Mouse (Mus musculus) left cerebral cortex, postnatal 25 days (tissue): ENCODE results near the gene Fam185a. TPM values are rescaled to one million over a fixed set of nuclear protein-coding genes. Genes with fewer than 3 reads are reported as not detected.
A peak's percentile ranks its signal among the peaks of the same experiment; 100 is the strongest.

Source experiments
- DNase-seq, 2 experiments: peaks; one replicate each; pipeline ENCODE4 v3.0.0; 2022; ENCODE audit warnings: low spot score in 2 of 2, mixed read lengths in 1 of 2
- intact Hi-C: fragments of 180-260 bp; cut with DNase I; formaldehyde crosslinking; loops from one replicate; pipeline ENCODE4 v1.15.1; 2025
- total RNA-seq, 2 experiments: library from RNA; stranded (reverse); gene quantifications; 2 replicates each; pipeline ENCODE4 v1.2.3; 2021

Gene Fam185a
- total RNA-seq, 2 experiments from 2014 or later: 11.8 to 13.3 TPM

DNA sequence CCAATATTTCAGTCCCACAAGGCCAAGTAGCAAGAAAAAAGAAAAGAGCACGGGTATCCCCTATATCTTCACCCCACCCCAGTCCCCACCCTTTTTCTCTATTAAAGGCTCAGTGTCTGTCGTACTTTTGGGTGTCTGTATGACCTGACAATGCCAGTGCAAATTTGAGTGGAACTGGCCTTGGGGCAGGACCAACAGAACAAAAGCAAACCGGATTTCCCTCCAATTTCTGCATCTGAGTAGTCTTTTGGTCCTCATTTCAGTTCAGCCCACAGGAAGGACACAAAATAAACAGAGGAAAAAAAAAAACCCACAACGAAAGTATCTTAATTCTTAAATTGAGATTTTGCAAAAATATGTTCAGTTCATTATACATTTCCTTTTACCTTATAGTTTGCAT is 6.1 kb upstream of the Fam185a start:
- intact Hi-C loops: no loop called here
- no peak for DNase-seq

DNA sequence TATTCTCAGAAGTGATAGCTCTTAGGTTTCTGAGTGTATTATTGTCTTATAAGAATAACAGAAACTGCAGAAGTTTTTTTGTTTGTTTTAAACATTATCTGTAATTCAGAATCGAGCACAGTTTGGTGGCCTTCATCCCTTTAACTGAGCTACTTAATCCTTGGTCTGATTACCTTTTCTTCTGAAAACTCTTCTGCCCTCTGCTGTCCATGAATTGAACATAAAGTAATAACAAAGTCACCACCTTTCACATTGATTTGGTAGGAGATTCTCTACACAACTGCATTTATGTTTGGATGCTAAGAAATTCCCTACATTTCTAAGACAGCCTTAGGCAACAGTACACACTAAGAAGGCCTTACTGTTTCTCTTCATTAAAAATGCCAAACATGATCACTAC is 4.1 kb upstream of the Fam185a start:
- DNase-seq: peak in 1 of 2 experiments; percentile 23
- intact Hi-C loops: loop anchor here (1.0 to 10.0 kb wide), 2 partner anchors 155 to 366 kb away; partner anchors contain the start of gene Ptpn12

DNA sequence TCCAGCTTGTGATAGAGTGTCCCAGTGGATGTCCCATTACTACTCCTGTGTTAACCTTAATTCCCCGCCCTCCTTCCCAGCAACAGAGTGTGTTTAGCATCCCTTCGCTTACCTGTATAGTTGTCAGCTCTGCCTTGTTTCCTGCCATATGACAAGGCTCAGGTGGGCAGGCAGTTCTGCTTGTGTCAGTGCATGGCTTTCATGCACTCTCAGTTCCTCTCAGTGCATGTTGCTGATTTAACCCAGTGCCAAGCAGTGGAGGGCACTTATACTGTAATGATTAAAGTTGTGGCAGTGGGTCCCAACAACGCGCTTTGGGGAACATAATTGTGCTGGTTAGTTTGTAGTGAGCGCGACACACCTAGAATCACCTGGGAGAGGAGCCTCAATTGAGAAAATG is 1.9 kb downstream of the Fam185a start:
- DNase-seq: no peak
- intact Hi-C loops: loop anchor here (10.0 kb wide), 1 partner anchor 372 kb away; the partner anchor contains the start of gene Ptpn12

DNA sequence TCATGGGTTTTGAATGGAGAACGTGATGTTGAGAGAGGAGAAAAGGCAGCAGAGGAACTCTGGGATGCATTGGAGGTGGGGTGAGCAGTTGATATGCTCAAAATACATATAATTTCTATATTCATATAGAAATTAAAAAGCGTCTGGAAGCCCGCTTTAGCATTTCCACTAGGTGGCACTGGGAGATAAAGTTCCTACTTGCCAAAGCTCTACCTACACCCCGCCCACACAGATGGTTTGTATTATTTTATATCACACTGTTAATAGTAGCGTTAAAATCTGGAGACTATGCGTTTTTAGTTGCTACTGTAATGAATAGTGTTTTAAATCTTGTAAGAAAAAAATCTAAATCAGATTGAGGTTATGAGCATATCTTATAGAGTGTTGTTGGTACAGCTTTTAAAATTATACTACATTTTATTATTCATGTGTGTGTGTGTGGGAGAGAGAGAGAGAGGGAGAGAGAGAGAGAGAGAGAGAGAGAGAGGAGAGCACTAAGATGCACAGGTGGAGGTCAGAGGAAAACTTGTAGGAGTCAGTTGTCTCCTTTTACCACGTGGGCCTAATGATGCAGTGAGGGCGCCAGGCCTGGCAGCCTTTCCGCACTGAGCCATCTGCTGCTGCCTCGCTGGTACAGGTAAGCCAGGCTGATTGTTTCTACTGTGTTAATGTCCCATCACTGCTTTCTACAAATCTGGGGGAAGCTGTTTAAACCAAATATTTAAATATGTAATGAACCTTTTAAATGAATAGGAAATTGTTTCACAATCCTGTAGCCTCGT is 9.6 kb downstream of the Fam185a start:
- DNase-seq: peak; percentile 45 to 65
- intact Hi-C loops: loop anchor here (1.0 to 10.0 kb wide), 3 partner anchors 152 to 300 kb away; partner anchors contain the start of gene Pmpcb

DNA sequence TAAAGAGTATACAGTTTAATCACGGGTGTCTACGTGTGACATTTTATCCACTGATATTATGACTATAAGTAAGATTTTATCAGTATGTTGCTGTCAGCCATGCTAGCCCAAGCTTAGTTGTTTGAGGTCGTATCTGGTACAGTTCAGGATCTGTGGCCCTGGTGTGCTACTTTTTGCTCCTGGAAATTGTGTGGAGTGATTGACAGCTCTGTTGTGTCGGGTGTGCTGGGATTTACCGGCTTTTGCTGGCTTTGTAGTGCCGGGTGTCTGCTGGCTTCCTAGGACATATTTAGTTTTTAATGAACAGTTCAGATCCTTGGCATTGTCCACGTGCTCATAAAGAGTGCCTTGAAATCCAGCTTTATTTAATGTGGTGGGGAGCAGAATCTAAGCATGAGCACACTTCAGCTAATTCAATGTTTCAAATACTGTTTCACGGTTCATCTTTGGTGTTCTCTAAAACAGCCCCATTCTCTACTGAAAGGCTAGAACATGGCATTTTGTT is 11.8 kb downstream of the Fam185a start:
- DNase-seq: no peak
- intact Hi-C loops: loop anchor here (10.0 kb wide), 1 partner anchor 298 kb away; the partner anchor contains the start of gene Pmpcb

DNA sequence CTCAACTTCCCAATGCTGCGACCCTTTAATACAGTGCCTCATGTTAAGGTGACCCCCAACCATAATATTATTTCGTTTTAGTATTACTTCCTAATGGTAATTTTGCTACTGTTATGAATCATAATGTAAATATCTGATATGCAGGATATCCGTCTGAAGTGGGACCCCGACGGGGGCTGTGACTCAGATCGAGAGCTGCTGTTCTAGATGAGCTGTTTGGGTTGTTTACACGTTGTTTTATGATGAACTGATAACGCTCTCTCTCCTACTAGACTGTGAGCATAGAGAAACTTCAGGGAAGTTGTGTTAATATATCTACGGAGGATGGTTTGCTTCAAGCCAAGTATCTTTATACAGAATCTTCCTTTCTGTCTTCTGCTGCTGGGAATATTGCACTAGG is 13.7 kb downstream of the Fam185a start:
- DNase-seq: no peak
- intact Hi-C loops: loop anchor here (10.0 kb wide), 1 partner anchor 296 kb away; the partner anchor contains the start of gene Pmpcb

DNA sequence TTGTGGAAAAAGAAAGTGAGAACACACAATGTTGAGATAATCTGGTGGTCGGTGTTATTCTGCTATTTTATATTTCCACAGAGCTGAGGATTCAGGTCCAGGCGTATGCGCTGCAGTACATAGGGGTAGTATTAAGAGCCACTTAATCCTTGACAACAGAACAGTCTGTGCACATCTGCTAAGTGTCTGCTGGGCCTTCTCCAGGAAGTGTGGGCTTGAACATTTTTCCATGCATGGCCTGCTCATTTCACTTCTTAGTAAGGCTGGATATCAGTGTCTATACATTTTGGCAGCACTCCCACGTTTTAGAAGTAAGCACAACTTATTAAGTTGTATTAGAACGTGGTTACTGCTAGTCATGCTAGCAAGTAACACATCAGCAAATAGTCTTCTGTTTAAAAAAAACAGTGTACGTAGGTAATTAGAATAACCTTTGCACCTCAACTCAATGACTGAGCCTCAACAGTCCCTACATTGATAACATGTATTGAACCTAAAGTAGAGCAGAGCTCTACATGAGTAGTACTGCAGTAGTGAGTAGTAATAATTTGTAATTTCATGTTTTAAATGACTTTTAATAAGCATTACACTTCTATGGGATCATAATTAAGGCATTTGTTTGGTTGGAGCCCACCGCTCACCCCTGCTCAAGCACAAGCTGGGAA is 14.8 kb downstream of the Fam185a start:
- no peak for DNase-seq
- intact Hi-C loops: loop anchor here (10.0 kb wide), 1 partner anchor 295 kb away; the partner anchor contains the start of gene Pmpcb

DNA sequence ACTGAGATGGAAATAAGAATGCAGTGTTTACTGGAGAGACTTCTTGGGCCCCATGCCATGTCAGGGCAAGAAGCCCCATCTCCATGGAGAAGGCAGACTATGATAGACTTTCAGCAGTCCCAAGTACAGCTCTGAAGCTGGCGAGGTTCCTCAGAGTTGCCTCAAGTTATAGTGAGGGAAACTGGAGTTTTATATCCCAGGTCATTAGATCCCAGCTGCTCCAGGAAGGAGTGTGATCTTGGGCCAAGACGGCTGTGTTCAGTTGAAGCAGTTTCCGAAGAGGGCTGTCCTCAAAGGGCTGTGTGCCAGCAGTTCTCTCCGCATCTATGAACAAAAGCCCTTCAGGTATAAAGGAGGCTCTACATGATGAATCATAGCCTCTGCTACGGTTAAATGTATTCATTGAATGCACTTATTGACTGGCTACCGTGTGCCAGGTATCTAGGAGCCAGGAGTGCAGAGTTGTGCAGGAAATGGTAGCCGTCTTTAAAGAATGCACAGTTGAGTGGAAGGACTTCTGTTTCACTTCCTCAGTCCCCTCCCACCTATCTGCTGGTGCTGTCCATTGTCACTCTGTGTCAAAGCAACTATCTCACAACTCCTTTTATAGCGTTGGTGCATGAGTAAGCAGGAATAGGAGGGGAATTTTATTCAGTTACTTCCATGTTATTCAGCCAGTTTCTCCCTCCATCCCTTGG is 16.2 kb downstream of the Fam185a start:
- no peak for DNase-seq
- intact Hi-C loops: no loop called here

DNA sequence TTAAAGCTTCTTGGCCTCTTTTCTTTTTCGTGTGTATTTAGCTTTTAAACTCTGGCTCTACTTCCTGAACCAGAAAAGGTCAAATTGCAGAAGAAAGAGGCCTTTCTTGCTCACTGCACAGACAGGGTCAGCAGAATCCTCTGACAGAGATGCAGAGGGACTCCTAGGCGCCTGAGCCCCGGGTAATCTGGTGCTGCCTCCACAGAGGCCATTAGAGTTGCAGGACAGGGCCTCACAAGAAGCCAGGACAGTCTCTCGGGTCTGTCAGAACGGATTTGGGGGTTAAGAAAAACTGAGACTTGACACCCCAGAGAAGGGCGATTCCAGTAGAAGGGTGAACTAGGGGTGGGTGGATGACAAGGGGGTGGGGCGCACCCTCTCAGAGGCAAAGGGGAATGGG is 42.6 kb downstream of the Fam185a start:
- intact Hi-C loops: no loop called here
- DNase-seq: no peak

DNA sequence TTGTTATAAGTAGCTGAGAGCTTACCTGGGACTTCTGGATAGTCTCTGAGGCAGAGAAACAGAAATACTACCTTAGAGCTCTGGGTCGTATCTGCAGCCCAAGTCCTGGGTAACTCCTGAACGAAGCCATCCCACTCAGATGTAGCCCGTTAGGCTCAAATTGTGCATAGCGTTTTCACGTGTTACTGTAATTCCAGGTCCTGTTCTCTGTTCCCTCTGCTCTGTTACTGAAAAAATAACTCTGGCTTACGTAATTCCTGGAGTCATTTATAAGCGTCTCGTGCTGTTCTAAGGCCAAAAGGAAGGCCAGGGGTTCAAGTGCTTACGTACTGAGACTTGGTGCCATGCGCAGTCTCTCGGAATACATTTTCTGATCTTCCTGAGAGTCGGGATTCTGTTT is 43.3 kb downstream of the Fam185a start:
- DNase-seq: no peak
- intact Hi-C loops: no loop called here

DNA sequence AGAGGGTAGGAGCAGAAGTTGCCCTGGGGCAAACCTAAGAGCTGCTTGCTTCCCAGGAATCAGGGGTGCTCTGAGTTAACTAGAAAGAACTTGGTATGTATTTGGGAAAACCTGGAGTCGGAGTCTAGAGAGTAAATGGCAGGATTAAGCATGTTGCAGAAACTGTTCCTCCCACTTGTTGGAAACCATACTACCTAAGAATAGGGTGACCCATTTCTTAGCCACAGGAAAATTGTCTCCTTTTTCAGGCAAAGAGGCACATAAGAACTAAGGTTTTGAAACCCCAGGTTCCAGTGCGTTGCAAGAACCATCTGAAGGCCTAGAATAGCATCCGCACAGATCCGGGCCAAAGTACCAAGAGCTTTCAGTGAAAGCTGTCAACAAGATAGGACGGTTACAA is 53.7 kb downstream of the Fam185a start:
- intact Hi-C loops: no loop called here
- peak in 1 of 2 experiments; percentile 37 for DNase-seq

DNA sequence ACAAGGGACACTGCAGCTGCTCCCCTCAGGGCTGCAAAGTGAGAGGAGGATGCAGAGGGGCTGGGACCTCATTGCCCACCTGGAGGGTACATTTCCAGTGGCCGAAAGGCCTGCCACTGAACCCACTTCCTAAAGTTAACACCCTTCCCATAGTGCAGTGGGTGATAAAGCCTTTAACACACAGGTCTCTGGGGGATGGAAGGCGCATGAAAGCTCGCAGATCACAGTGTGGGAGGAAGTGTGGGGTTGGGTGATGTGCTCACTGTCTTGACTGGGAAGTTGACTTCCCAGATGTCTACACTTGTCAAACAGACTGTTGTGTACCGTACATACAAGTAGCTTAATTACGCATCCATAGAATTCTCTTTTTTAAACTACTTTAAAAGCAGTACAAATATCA is 55.0 kb downstream of the Fam185a start:
- no peak for DNase-seq
- intact Hi-C loops: no loop called here

DNA sequence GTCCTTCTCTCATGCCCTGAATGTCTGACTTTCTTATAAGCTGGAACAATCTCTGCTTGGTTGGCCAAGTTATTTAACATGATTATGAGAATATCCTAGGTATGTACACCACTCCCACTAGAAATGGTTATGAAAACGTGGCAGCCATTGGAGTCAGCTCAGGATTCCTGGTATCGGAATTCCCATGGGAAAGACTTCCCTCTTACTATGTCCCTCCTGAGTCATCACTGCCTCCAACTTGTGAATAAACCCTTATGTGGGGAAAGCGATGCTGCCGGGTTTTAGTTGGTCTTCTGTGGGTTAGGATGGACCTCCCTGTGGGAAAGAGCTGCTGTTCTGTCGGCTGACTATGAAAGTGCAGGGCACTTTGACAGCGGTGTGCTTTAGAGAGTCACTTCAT is 56.8 kb downstream of the Fam185a start:
- no peak for DNase-seq
- intact Hi-C loops: no loop called here

DNA sequence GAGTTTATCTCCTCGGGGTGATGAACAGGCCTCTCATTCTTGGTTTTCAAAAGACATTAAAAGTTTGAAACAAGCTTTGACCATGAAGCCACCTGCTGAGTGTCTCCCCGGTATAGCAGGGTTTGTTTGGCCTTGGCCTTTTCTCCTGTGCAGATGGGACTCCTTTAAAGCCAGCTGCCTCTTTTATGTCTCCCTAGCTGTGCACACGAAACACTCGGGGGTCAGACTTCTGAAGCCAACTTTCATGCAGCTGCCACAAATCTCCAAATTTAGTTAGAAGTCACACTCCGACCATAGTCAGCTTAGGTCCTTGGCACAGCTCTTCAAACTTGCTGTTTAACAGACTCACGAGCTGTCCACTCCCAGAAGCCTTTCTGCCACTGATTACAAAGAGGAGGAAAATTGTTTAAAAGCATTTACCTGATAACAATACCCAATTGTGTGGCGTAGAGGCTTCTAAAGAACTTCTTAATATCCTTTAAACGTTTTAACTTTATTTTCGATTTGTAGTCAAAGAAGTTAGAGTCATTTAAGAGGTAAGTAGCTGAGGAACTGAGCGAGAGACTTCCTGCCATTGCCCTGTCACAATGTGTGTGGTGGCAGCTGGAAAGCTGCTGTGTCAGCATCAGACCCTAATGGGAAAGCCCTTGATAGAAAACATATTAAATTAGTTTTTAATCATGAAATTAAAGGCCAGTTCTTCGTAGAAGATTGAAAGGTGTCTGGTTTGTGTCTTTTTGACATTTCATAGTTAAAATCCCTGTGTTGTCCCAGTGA is 57.9 kb downstream of the Fam185a start:
- no peak for DNase-seq
- intact Hi-C loops: no loop called here

DNA sequence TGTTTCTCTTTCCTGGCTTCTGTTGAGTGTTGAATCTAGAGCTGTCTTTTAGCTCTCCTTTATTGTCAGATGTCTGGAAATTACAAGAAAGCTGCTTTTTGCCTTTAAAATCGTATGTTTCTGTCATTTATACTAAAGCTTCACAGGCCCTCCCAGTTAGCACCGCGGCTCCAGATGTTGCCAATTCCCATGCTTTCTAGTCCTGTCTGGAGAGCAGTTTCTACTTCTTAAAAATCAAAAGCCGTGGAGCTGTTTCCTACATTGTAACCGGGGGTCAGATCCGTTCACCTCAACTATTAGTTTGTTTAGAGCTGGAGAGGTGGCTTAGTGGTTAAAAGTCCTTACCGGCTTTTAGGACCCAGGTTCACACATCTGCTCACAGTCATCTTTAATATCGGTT is 58.5 kb downstream of the Fam185a start:
- DNase-seq: no peak
- intact Hi-C loops: no loop called here

DNA sequence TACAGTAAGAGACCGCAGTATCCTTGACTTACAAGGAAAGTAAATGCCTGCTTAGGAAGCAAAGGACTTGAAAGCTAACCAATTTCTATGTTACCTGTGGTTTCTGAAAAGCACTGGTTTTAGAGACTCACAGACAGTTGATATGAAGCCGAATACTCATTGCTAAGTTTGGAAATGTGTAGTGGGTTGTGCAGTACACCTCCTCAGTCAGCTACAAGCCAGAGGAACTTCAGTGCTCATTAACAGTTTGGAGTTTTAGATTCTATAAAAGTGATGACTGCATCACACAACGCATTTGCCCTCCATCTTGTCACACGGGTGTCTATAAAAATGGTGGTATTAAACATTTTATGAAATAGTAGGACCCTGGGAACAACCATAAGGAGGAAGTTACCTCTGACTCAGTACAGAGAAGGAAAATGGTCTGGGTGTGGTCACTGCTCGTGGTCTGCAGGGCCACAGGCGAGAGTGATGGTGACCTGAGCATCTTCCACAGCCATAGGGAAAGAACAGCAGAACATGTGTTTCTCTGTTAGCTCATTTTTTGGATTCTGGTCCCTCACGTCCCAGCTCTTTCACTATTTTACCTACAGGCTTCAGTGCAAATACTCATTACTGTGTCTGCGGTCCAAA is 60.6 kb downstream of the Fam185a start:
- intact Hi-C loops: no loop called here
- peak in 1 of 2 experiments; percentile 52 for DNase-seq

DNA sequence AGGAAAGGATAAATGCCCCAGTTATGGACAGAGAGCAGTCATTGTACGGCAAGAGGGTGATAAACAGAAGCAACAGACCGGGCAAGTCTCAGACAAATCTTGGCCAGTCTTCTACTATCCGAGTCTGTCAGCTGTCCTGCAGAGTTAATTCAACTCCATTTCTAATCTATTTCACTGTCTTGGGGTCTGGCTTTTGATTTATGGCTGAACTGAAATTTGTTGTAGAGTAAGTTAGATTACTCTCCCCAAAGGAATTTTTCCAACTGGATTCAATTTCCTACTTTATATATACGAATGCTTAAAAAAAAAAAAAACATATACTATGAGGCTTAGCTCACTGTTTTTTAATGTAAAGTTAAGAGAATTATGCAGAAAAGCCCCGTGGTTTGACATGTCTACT is 62.0 kb downstream of the Fam185a start:
- DNase-seq: no peak
- intact Hi-C loops: no loop called here

DNA sequence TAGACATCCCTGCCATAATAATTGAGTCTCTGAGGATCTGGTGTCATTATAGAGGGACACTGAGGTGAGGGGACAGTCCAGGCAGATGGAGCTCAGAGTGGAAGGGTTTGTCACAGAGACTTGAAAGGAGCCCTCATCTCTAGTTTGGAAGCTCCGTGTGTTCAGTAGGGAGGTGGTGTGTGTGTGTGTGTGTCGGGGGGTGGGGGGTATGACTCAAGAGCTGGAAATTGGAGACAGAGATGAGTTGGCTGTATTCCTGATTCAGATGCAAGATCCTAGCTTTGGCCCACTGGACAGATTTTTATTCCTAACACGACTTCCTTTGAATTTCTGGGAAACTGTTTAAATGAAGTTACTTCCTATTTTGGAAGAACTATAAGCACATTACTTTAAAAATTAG is 62.5 kb downstream of the Fam185a start:
- intact Hi-C loops: no loop called here
- DNase-seq: no peak

DNA sequence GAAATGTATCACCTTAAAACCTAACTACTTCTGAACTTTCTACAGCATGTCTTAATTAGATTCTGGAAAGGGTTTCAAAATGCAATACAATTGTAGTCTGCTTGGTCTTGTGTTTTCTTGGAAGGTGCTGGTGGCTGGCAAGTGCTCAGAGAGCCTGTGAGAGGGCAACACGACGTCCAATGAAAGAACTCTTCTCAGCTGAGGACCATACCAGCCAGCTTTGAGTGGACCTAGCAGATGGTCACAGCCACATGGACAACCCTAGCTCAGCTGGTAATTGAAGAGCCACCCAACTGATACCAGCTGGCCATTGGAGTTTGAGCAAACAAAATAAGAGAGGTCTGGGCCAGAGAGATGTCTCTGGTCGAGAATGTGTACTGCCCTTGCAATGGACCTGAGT is 63.0 kb downstream of the Fam185a start:
- no peak for DNase-seq
- intact Hi-C loops: no loop called here
